Mouse (Mus musculus): ENCODE results near the gene Atpaf1. TPM values are rescaled to one million over a fixed set of nuclear protein-coding genes. Genes with fewer than 3 reads are reported as not detected.

The Atpaf1 gene
- polyA plus RNA-seq, 1 experiment, result 60.6 TPM

DNA sequence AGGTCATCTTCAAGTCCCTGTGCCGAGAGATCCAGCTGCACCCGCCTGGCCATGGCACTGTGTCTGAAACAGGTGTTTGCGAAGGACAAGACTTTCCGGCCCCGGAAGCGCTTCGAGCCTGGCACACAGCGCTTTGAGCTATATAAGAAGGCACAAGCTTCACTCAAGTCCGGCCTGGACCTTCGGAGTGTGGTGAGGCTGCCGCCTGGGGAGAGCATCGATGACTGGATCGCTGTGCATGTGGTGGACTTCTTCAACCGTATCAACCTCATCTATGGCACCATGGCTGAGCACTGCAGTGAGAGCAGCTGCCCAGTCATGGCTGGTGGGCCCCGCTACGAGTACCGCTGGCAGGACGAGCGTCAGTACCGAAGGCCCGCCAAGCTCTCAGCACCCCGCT, 46.6 kb downstream of the Atpaf1 start:
- WGBS, result 95% methylated on average over 22 of the region's 22 CpGs
- no peak for TF ChIP-seq POLR2A (IDR thresholded peaks at IDR 0.05; ENCODE audit: low read depth, low read length)
- TF ChIP-seq CTCF (IDR thresholded peaks at IDR 0.05; ENCODE audit: extremely low read depth, insufficient read length, insufficient replicate concordance, low read depth, low read length), result no peak
- no peak overlapping the region for H3K27ac ChIP-seq (ENCODE audit: insufficient read depth, low read depth, low read length)
- H3K27me3 ChIP-seq (ENCODE audit: control insufficient read depth, insufficient read depth, low read length), result no peaks in the 10 kb centered on the region
- peaks cover 36% of the 10 kb centered on the region for H3K36me3 ChIP-seq (ENCODE audit: control insufficient read depth, insufficient read depth, low read length)
- peaks cover 35% of the 10 kb centered on the region for H3K4me1 ChIP-seq (ENCODE audit: control insufficient read depth, insufficient read depth, insufficient read length, low read length)
- no peak overlapping the region for H3K4me3 ChIP-seq (ENCODE audit: low read depth, low read length)

DNA sequence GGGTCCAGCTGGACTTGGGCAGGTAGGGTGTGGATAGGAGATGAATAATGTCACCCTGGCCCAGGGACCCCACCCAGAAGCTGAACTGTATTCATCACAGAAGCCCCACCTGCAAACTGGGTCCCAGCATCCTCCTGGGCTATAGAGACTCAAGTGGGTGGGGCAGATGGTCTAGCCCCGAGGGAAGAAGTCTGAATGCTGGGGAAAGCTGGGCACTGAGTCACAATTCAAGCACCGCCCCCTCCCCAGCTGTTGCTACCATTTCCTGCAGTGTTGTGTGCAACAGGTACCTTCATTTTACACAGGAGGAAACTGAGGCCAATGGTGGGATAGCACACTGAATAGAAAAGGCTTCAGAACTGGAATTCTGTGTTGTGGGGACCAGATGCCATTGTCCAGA, 47.4 kb downstream of the Atpaf1 start:
- H3K27me3 ChIP-seq (ENCODE audit: control insufficient read depth, insufficient read depth, low read length), result no peaks in the 10 kb centered on the region
- H3K27ac ChIP-seq (ENCODE audit: insufficient read depth, low read depth, low read length), result peak overlapping the region; percentile 55
- WGBS, result 54% methylated on average over 2 of the region's 2 CpGs
- TF ChIP-seq POLR2A (IDR thresholded peaks at IDR 0.05; ENCODE audit: low read depth, low read length) (no peak), CTCF (IDR thresholded peaks at IDR 0.05; ENCODE audit: extremely low read depth, insufficient read length, insufficient replicate concordance, low read depth, low read length) (no peak)
- H3K4me1 ChIP-seq (ENCODE audit: control insufficient read depth, insufficient read depth, insufficient read length, low read length), result peaks cover 32% of the 10 kb centered on the region
- H3K36me3 ChIP-seq (ENCODE audit: control insufficient read depth, insufficient read depth, low read length), result peaks cover 36% of the 10 kb centered on the region
- H3K4me3 ChIP-seq (ENCODE audit: low read depth, low read length), result no peak overlapping the region

DNA sequence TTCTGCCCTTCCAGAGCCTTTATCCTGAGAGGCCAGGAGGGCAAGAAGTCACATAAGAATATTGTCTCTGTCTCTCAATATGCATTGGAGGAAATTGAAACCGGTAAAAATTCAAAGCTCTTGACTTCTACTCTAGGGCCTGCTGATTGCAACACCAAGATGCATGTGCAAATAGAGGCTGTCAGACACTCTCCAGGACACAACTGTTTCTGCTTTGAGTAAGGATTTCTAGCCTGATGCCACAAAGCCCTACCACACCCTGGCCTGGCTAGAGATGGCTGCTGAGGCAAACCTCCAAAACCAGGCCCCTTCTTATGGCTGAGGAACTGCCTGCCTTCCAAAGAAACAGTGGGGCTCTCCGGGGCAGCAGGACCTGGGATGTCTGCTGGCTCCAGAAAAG, 51.0 kb downstream of the Atpaf1 start:
- WGBS, result 67% methylated on average over 2 of the region's 2 CpGs
- H3K4me3 ChIP-seq (ENCODE audit: low read depth, low read length), result no peak overlapping the region
- H3K4me1 ChIP-seq (ENCODE audit: control insufficient read depth, insufficient read depth, insufficient read length, low read length), result peaks cover 18% of the 10 kb centered on the region
- TF ChIP-seq CTCF (IDR thresholded peaks at IDR 0.05; ENCODE audit: extremely low read depth, insufficient read length, insufficient replicate concordance, low read depth, low read length), result no peak
- TF ChIP-seq POLR2A (IDR thresholded peaks at IDR 0.05; ENCODE audit: low read depth, low read length), result no peak
- peaks cover 36% of the 10 kb centered on the region for H3K36me3 ChIP-seq (ENCODE audit: control insufficient read depth, insufficient read depth, low read length)
- no peak overlapping the region for H3K27ac ChIP-seq (ENCODE audit: insufficient read depth, low read depth, low read length)
- no peaks in the 10 kb centered on the region for H3K27me3 ChIP-seq (ENCODE audit: control insufficient read depth, insufficient read depth, low read length)

DNA sequence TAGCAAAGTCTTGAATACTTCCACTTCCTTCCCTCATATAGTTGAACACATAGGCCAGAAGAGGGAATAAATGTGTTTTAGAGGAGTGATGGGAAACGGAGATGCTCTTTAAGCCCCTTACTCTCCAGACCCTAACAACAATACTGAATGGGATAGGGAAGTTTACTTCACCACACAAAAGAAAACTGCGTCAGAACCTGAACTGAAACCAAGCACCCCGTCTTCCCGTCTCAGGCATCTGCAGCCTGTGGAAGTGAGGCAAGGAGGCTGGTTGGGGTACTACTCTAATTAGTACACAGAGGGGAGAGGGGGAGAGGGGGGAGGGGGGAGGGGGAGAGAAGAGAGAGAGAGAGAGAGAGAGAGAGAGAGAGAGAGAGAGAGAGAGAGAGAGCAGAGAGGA, 53.6 kb downstream of the Atpaf1 start:
- Histone ChIP-seq H3K27ac (ENCODE audit: insufficient read depth, low read depth, low read length) (no peak overlapping the region), H3K4me1 (ENCODE audit: control insufficient read depth, insufficient read depth, insufficient read length, low read length) (peaks cover 4% of the 10 kb centered on the region; the same call in 1 of the 2 replicates), H3K36me3 (ENCODE audit: control insufficient read depth, insufficient read depth, low read length) (peaks cover 22% of the 10 kb centered on the region), H3K27me3 (ENCODE audit: control insufficient read depth, insufficient read depth, low read length) (no peaks in the 10 kb centered on the region), H3K4me3 (ENCODE audit: low read depth, low read length) (no peak overlapping the region)
- no peak for TF ChIP-seq POLR2A (IDR thresholded peaks at IDR 0.05; ENCODE audit: low read depth, low read length)
- TF ChIP-seq CTCF (IDR thresholded peaks at IDR 0.05; ENCODE audit: extremely low read depth, insufficient read length, insufficient replicate concordance, low read depth, low read length), result no peak
- WGBS, result 54% methylated on average over 4 of the region's 4 CpGs

DNA sequence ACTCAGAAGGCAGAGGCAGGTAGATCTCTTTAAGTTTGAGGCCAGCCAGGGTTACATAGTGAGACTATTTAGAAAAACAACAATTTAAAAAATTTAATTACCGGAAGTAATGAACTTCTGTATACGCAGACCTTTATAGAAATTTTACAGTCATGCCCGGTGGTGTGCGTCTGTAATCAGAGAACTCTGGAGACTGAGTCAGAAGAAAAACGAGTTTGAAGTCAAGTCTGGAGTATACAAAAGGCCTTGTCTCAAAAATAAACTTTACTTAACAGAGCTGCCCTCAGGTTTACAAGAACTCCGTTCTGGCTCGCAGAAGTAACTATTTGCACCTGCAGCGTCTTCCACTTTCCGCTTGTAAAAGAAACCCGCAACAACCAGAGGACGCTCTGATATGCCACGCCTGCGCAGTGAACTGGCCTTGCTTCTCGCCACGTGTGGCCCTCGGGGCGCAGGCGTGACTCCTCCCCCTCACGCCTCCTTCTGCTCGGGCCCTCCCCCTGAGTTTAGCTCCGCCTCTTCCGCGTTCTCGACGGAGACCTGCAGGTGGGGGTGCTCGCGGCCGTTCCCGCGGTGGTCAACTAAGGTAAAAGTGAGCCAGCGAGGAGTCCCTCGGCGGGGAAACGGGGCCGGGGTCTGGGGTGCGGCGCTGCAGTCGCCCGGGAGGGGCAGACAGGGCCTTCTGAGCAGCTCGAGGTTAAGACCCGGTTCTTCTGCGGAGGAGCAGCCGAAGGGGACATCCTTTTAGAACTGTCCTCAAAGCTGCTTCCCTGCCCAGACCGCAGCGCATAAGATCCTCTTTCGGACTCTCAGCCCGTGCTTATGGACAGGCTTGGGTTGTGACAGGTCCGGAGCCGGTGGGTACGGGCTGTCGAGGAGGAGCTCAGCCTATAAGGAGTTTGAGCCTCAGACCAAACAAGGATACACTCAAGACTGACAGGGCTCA, 54.4 kb downstream of the Atpaf1 start, which contains the start of gene Mknk1:
Mknk1 (plus strand) TSS at position 503 of the 946 bp plus-strand sequence.
- Histone ChIP-seq H3K36me3 (ENCODE audit: control insufficient read depth, insufficient read depth, low read length) (peaks cover 15% of the 10 kb centered on the region), H3K4me1 (ENCODE audit: control insufficient read depth, insufficient read depth, insufficient read length, low read length) (peaks cover 3% of the 10 kb centered on the region; the same call in 1 of the 2 replicates), H3K27me3 (ENCODE audit: control insufficient read depth, insufficient read depth, low read length) (no peaks in the 10 kb centered on the region), H3K27ac (ENCODE audit: insufficient read depth, low read depth, low read length) (0 out of 2 replicates have a peak within 1 kb of the TSS, but pooled peaks have one; percentile 39), H3K4me3 (ENCODE audit: low read depth, low read length) (peak within 1 kb of the TSS; percentile 84)
- WGBS, result under 1% methylated on average over 51 of the region's 51 CpGs
- peak; percentile 84 for TF ChIP-seq POLR2A (IDR thresholded peaks at IDR 0.05; ENCODE audit: low read depth, low read length)
- no peak for TF ChIP-seq CTCF (IDR thresholded peaks at IDR 0.05; ENCODE audit: extremely low read depth, insufficient read length, insufficient replicate concordance, low read depth, low read length)

DNA sequence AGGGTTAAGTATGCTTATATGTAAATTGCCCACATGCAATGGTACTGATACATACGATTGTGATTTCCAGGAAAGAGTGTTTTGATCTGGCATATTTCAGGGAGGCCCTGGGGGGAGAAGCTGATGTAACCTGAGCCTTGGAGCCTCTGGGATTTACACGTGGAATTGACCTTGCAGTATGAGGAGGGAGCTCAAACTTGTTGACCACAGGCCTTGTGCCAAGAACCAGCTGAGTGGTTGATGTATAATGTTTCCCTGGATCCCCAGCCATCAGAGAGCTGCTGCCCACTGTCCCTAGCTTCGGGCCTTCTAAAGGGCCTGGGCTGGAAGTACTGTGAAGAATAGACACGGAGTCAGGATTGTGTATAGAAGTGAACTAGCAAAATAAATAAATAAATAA, 55.3 kb downstream of the Atpaf1 start:
- TF ChIP-seq CTCF (IDR thresholded peaks at IDR 0.05; ENCODE audit: extremely low read depth, insufficient read length, insufficient replicate concordance, low read depth, low read length), result no peak
- no peak for TF ChIP-seq POLR2A (IDR thresholded peaks at IDR 0.05; ENCODE audit: low read depth, low read length)
- peaks cover 8% of the 10 kb centered on the region for H3K36me3 ChIP-seq (ENCODE audit: control insufficient read depth, insufficient read depth, low read length)
- H3K27me3 ChIP-seq (ENCODE audit: control insufficient read depth, insufficient read depth, low read length), result no peaks in the 10 kb centered on the region
- H3K4me1 ChIP-seq (ENCODE audit: control insufficient read depth, insufficient read depth, insufficient read length, low read length), result peaks cover 3% of the 10 kb centered on the region; the same call in 1 of the 2 replicates
- no peak overlapping the region for H3K27ac ChIP-seq (ENCODE audit: insufficient read depth, low read depth, low read length)
- 56% methylated on average over 4 of the region's 4 CpGs for WGBS
- H3K4me3 ChIP-seq (ENCODE audit: low read depth, low read length), result no peak overlapping the region; the same call in 1 of the 2 replicates

DNA sequence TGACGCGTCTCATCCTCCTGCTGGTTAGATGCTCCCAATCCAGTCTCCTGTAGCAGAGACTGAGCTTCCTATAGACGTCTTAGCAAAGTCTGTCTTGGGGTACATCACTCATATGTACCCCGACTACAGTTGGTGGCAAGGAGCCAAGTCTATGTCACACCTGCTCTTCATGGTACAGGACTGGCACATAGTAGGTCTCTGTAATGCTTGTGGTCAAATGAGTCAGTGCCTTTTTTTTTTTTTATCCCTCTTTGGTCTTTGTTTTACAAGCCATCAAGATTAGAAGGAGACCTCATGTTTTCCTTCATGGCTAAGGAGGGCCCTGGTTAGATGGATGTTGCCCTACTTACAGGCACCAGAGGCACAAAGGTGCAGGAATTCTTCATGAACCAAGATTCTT, 56.2 kb downstream of the Atpaf1 start:
- H3K27ac ChIP-seq (ENCODE audit: insufficient read depth, low read depth, low read length), result no peak overlapping the region

More for the DNA sequence above, 56.2 kb downstream of the Atpaf1 start:
- Histone ChIP-seq H3K27me3 (ENCODE audit: control insufficient read depth, insufficient read depth, low read length) (no peaks in the 10 kb centered on the region), H3K4me1 (ENCODE audit: control insufficient read depth, insufficient read depth, insufficient read length, low read length) (peaks cover 3% of the 10 kb centered on the region; the same call in 1 of the 2 replicates), H3K36me3 (ENCODE audit: control insufficient read depth, insufficient read depth, low read length) (no peaks in the 10 kb centered on the region), H3K4me3 (ENCODE audit: low read depth, low read length) (no peak overlapping the region)
- WGBS, result 81% methylated on average over 4 of the region's 4 CpGs
- TF ChIP-seq CTCF (IDR thresholded peaks at IDR 0.05; ENCODE audit: extremely low read depth, insufficient read length, insufficient replicate concordance, low read depth, low read length) (no peak), POLR2A (IDR thresholded peaks at IDR 0.05; ENCODE audit: low read depth, low read length) (no peak)

Measured in small intestine, adult 2 months (tissue).